Mouse (Mus musculus) thymus, adult 2 months (tissue): ENCODE results near the gene Crb1.

Source experiments
- CTCF ChIP-seq: fragments of 200-500 bp; IDR thresholded peaks from 2 replicates; pipeline ENCODE4 v1.5.1; 2012; ENCODE audit warnings: mild to moderate bottlenecking, control low read depth, low read length, moderate library complexity, borderline replicate concordance; ENCODE audit not compliant: control insufficient read depth, poor library complexity, insufficient read depth; ENCODE audit errors: extremely low read depth
- POLR2A ChIP-seq: fragments of 200-500 bp; IDR thresholded peaks from 2 replicates; pipeline ENCODE4 v1.6.1; 2012; ENCODE audit warnings: mild to moderate bottlenecking, low read length, control low read depth, moderate library complexity; ENCODE audit not compliant: control insufficient read depth, poor library complexity, insufficient read depth; ENCODE audit errors: extremely low read depth

DNA sequence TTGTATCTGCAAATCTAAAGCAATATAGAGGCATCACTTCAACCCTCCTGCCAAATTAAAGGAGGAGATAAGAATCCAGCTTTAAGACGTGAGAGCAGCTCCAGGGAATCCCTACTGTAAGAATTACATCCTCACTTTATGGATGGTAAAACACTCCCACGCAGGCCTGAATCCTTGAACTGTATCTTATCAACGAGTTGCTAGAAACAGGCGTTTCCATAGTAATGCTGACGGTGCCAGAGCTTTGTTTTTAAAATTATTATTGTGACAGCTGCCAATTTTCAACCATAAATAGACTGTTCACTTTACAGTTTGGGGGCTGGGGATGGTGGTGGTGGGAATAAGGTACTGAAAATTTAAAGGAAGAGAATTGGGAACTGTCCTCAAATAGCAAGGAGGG, 173.9 kb downstream of the Crb1 start:
- TF ChIP-seq CTCF (no peak), POLR2A (no peak)
